Mouse (Mus musculus) thymus, adult 2 months (tissue): Measurements from ENCODE around the gene Fosl1.

ENCODE experiments used
- CTCF ChIP-seq: fragments of 200-500 bp; IDR thresholded peaks from 2 replicates; pipeline ENCODE4 v1.5.1; 2012; ENCODE audit warnings: mild to moderate bottlenecking, control low read depth, low read length, moderate library complexity, borderline replicate concordance; ENCODE audit not compliant: control insufficient read depth, poor library complexity, insufficient read depth; ENCODE audit errors: extremely low read depth
- POLR2A ChIP-seq: fragments of 200-500 bp; IDR thresholded peaks from 2 replicates; pipeline ENCODE4 v1.6.1; 2012; ENCODE audit warnings: mild to moderate bottlenecking, low read length, control low read depth, moderate library complexity; ENCODE audit not compliant: control insufficient read depth, poor library complexity, insufficient read depth; ENCODE audit errors: extremely low read depth

DNA sequence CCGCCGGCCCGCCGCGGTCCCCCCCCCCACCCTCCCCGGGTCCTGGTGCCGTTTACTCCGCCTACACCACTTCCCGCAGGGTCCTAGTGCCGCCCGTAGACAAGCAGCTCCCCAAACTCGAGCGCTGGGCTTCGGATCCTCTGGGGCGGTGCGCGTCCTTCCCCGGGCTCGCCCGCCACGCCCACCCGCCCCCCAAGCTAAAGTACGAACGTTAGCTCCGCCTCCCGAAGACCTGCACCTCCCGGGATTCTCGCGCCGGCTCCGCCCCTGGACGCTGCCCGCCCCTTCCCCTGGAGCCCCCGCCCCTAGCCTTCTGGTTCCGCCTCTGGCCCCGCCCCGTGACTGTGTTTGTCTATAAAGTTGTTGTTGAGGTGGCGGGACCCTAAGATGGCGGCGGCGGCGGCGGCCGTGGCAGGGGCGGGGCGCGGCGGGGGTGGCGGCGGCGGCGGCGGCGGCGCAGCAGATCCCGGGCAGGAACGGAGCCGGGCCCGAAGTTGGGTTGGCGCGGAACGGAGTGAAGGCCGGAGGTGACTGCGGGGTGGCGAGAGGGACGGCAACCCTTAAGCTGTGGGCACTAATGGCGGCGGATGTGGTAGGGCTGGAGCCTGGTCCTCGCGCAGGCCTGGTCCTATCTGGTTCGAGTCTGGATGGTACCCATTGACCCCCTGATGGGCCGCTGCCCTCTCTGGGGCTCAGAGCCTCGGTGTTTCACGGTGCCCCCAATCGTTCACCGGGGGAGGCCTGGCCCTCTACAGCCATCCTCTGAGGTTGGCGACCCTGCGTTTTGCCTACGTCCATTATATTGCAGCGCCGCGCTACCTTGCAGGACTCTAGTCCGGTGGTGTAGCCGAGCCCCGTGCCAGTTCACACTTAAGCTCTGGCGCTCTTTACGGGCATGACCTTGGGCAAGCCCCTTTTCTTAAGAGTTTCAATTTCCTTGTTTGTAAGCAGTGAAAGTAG lies 22.3 kb upstream of the Fosl1 start, which contains the start of the genes Drap1 and AI837181:
- TF ChIP-seq CTCF, result no peak
- TF ChIP-seq POLR2A, result peak; percentile 61
